Mouse (Mus musculus) bone marrow, adult 2 months (tissue): Measurements from ENCODE around the gene Acer3.

Experiments used
- CTCF ChIP-seq: fragments of 200-500 bp; IDR thresholded peaks from 2 replicates; pipeline ENCODE4 v1.5.1; 2011; ENCODE audit warnings: low read length, control low read depth; ENCODE audit not compliant: control insufficient read depth, insufficient read depth
- POLR2A ChIP-seq: fragments of 200-500 bp; IDR thresholded peaks from 2 replicates; pipeline ENCODE4 v1.6.1; 2011; ENCODE audit warnings: low read depth, mild to moderate bottlenecking, control low read depth, low read length, borderline replicate concordance; ENCODE audit not compliant: control insufficient read depth

DNA sequence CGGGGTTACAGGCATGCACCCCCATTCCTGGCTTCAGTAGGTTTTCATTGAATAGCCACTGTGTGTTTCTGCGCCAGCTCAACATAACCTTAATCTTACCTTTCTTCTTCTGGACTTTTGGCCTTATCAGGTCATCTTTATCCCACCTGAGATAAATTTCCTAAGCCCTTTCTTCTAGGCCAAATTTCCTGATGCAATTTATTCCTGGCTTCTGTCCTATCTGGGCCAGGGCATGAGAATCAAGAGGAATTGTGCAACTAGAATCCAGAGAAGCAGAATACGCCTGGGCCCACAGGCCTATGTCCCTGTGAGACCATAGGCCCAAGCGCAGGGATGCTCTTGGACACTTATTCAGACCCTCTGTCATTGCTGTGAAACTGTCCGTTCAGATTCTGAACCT is 12.5 kb upstream of the Acer3 start:
- TF ChIP-seq CTCF: no peak
- no peak for TF ChIP-seq POLR2A
